Mouse (Mus musculus) Patski (cell line): Measurements from ENCODE around the gene Brca2. TPM values are rescaled to one million over a fixed set of nuclear protein-coding genes. Genes with fewer than 3 reads are reported as not detected.
"Not testable (repeated sequence)": the region's sequence is repeated elsewhere in the genome, so short reads cannot be mapped to it uniquely, and the experiment has no call there.

Source experiments
- ATAC-seq: fragments of 100-300 bp; one replicate; pipeline ENCODE4 v1.8.0; 2021
- CTCF ChIA-PET: fragments of 350-600 bp; sonication (Branson Sonifier 250); formaldehyde crosslinking; loops from one replicate; lab custom pipeline; 2022; ENCODE audit warnings: inconsistent platforms; lab: Charles Lee
- POLR2A ChIA-PET: fragments of 350-600 bp; sonication (Branson Sonifier 250); formaldehyde crosslinking; loops from one replicate; lab custom pipeline; 2022; ENCODE audit warnings: antibody characterized with exemption, inconsistent platforms; lab: Charles Lee
- DNase-seq: peaks from one replicate; pipeline ENCODE4 v3.0.0-alpha.2; 2011; ENCODE audit warnings: low read depth, low spot score
- H3K27me3 ChIP-seq: fragments of 371-371 bp; one replicate; pipeline ENCODE4 v1.5.1; 2021
- CTCF ChIP-seq: fragments of 100-300 bp; IDR thresholded peaks from one replicate; pipeline ENCODE4 v1.5.1; 2021
- in situ Hi-C: fragments of 300-500 bp; cut with MboI; formaldehyde crosslinking; loops from 3 replicates; pipeline ENCODE4 v1.11.1; 2018; ENCODE audit warnings: low pct_unique_long_range_greater_than_20kb, mixed read lengths
- polyA plus RNA-seq: library from polyadenylated mRNA; unstranded; gene quantifications from one replicate; pipeline ENCODE4 v1.2.3, GENCODE M21; 2021

The Brca2 gene
- polyA plus RNA-seq: 10.6 TPM

- ChIA-PET POLR2A (interaction anchor here (0.6 to 1.4 kb wide), 3 partner anchors 144 to 243 kb away, joined by 3 to 4 read pairs (median 3); partner anchors contain the start of gene N4bp2l2), CTCF (interaction anchor here (2.0 to 3.2 kb wide), 2 partner anchors 12 to 143 kb away, joined by 8 to 13 read pairs; partner anchors contain the start of gene N4bp2l2)
- DNase-seq (no peak), ATAC-seq (peak; percentile 89)
- no peaks in the 10 kb centered on the region for H3K27me3 ChIP-seq
- in situ Hi-C loops: no loop called here
- TF ChIP-seq CTCF: no peak
These were observed at the start of gene Brca2 for GRCm38 (mm10) chr5:150521937-150522866. Gene Brca2 (plus strand): TSS chr5:150522630.

- ATAC-seq (no peak), DNase-seq (no peak)
- in situ Hi-C loops: no loop called here
- POLR2A ChIA-PET: no interaction called here
- no peak for TF ChIP-seq CTCF
- H3K27me3 ChIP-seq: no peaks in the 10 kb centered on the region
- CTCF ChIA-PET: interaction anchor here (1.2 to 1.4 kb wide), 2 partner anchors 10 to 12 kb away, joined by 3 to 4 read pairs; no protein-coding TSS in a partner anchor
These were observed 45.1 kb upstream of the Brca2 start for GRCm38 (mm10) chr5:150477364-150477763.

GRCm38 (mm10) chr5:150478612-150479011, 43.8 kb upstream of the Brca2 start:
- ChIA-PET POLR2A (no interaction called here), CTCF (interaction anchor here (1.0 to 1.4 kb wide), 2 partner anchors 14 to 16 kb away, joined by 3 read pairs; no protein-coding TSS in a partner anchor)
- ATAC-seq (no peak), DNase-seq (no peak)
- no peaks in the 10 kb centered on the region for H3K27me3 ChIP-seq
- TF ChIP-seq CTCF: no peak
- in situ Hi-C loops: no loop called here

- CTCF ChIA-PET: interaction anchor here (0.8 to 3.9 kb wide), 3 partner anchors 16 to 43 kb away, joined by 4 to 17 read pairs (median 5); no protein-coding TSS in a partner anchor
- peak; percentile 56 for TF ChIP-seq CTCF
- in situ Hi-C loops: no loop called here
- DNase-seq (no peak), ATAC-seq (no peak)
- peaks cover 5% of the 10 kb centered on the region for H3K27me3 ChIP-seq
- POLR2A ChIA-PET: interaction anchor here (0.6 kb wide), 2 partner anchors 44 to 287 kb away, joined by 3 read pairs; no protein-coding TSS in a partner anchor
These were observed 37.2 kb upstream of the Brca2 start for GRCm38 (mm10) chr5:150485198-150485597.

- peaks cover 5% of the 10 kb centered on the region for H3K27me3 ChIP-seq
- DNase-seq: no peak
- POLR2A ChIA-PET: no interaction called here
- CTCF ChIA-PET: interaction anchor here (1.0 to 1.5 kb wide), 2 partner anchors 48 to 50 kb away, joined by 3 to 5 read pairs; no protein-coding TSS in a partner anchor
- ATAC-seq: no peak
- in situ Hi-C loops: no loop called here
- TF ChIP-seq CTCF: no peak
These were observed 32.1 kb upstream of the Brca2 start for GRCm38 (mm10) chr5:150490285-150490684.

GRCm38 (mm10) chr5:150490821-150491220, 31.6 kb upstream of the Brca2 start:
- ChIA-PET POLR2A (no interaction called here), CTCF (interaction anchor here (1.0 kb wide), 1 partner anchor 51 kb away, joined by 3 read pairs; no protein-coding TSS in a partner anchor)
- in situ Hi-C loops: no loop called here
- H3K27me3 ChIP-seq: peaks cover 5% of the 10 kb centered on the region
- DNase-seq (no peak), ATAC-seq (no peak)
- TF ChIP-seq CTCF: no peak

- CTCF ChIA-PET, DNase-seq, POLR2A ChIA-PET, H3K27me3 ChIP-seq, in situ Hi-C loops, ATAC-seq: not testable (repeated sequence)
These were observed 30.8 kb upstream of the Brca2 start for GRCm38 (mm10) chr5:150491573-150492173.

- DNase-seq (no peak), ATAC-seq (no peak)
- ChIA-PET CTCF (interaction anchor here (1.6 kb wide), 1 partner anchor 54 kb away, joined by 4 read pairs; no protein-coding TSS in a partner anchor), POLR2A (no interaction called here)
- peak; percentile 85 for TF ChIP-seq CTCF
- H3K27me3 ChIP-seq: no peaks in the 10 kb centered on the region
- in situ Hi-C loops: no loop called here
These were observed 26.6 kb upstream of the Brca2 start for GRCm38 (mm10) chr5:150495792-150496191.

GRCm38 (mm10) chr5:150510451-150511225, 11.8 kb upstream of the Brca2 start:
- POLR2A ChIA-PET: no interaction called here
- DNase-seq: no peak
- ATAC-seq: no peak
- in situ Hi-C loops: no loop called here
- TF ChIP-seq CTCF: no peak
- CTCF ChIA-PET: interaction anchor here (1.4 kb wide), 1 partner anchor 25 kb away, joined by 4 read pairs; no protein-coding TSS in a partner anchor
- peaks cover 5% of the 10 kb centered on the region for H3K27me3 ChIP-seq
